Mouse (Mus musculus) macrophage (primary cell): ENCODE results near the gene St8sia2. TPM values are rescaled to one million over a fixed set of nuclear protein-coding genes. Genes with fewer than 3 reads are reported as not detected.

ENCODE experiments used
- H3K27ac ChIP-seq: fragments of 350-480 bp; formaldehyde crosslinking; 2 replicates; pipeline ENCODE4 v1.9.0; 2021
- H3K36me3 ChIP-seq: fragments of 350-480 bp; formaldehyde crosslinking; 2 replicates; pipeline ENCODE4 v1.9.0; 2021; ENCODE audit errors: inconsistent target
- H3K4me3 ChIP-seq: fragments of 350-480 bp; formaldehyde crosslinking; 2 replicates; pipeline ENCODE4 v1.9.0; 2021; ENCODE audit errors: inconsistent target
- H3K79me2 ChIP-seq: fragments of 350-480 bp; formaldehyde crosslinking; 2 replicates; pipeline ENCODE4 v1.9.0; 2021; ENCODE audit errors: inconsistent target
- WGBS: methylation state at CpG from one replicate; pipeline ENCODE4 v1.1.7; 2026; ENCODE audit warnings: inconsistent platforms; ENCODE audit not compliant: missing documents; 5-methylcytosine and 5-hydroxymethylcytosine counted together
- polyA plus RNA-seq: library from polyadenylated mRNA; stranded (reverse); fragments of 250-400 nt; gene quantifications from 3 replicates; pipeline ENCODE4 v1.2.4, GENCODE M21; 2018; ENCODE audit warnings: inconsistent platforms

St8sia2 gene
- polyA plus RNA-seq, 1 experiment from 2014 or later = not detected

DNA sequence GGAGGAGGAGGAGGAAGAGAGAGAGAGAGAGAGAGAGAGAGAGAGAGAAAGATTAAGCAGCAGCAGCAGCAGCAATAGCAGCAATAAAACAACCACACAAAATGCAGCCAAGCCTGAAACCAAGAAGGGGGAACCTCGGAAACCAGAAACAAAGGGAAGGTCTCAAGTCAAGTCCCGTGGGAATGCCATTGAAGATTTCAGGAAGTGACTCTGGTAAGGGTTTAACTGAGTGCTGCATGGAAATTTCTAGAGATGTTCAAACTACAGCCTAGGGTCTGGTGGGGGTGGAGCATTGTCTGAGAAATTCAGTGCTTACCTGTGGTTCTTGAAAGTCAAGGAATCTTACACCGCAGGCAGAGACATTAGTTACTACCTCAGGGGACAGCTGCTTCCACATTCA, 77.4 kb downstream of the St8sia2 start:
- no peaks in the 10 kb centered on the region for H3K36me3 ChIP-seq
- no peaks in the 10 kb centered on the region for H3K79me2 ChIP-seq
- no peak overlapping the region for H3K27ac ChIP-seq
- H3K4me3 ChIP-seq = no peak overlapping the region
- 65% methylated on average over 3 of the region's 3 CpGs for WGBS

DNA sequence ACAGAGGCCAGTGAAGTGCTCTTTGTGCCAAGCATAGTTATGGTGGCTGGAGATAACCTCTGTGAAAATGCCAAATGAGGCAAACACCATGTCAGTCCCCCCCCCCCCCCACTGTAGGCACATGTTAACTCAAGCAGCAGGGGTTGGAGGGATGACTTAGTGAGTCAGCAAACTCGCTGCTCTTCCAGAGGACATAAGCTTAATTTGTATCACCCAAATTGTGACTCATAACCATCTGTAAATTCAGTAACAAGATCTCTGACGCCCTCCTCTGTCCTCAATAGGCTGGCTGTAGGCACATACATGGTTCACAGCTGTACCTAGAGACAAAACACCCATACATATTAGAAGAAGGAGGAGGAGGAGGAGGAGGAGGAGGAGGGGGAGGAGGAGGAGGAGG, 77.8 kb downstream of the St8sia2 start:
- Histone ChIP-seq H3K27ac (no peak overlapping the region), H3K4me3 (no peak overlapping the region), H3K36me3 (no peaks in the 10 kb centered on the region), H3K79me2 (no peaks in the 10 kb centered on the region)
- WGBS = 63% methylated on average over 1 of the region's 2 CpGs

DNA sequence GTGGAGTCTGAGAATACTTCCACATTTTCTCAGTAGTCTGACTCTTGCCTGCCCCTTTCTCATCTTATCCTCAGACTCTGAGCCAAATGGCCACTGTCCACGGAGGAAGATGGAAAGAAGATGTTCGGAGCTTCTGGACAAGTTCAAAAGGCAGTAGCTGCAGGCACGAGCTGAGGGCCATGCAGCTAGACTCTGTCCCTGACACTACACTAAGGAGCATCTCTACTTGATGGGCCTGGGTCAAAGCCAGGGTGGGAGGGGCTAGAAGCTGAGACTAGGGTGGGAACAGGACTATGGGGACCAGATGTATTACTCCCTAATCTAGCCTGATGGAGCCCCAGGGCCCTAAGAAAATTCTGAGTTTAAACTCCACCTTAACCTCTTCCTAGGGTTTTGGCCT, 80.5 kb downstream of the St8sia2 start:
- WGBS = 91% methylated on average over 3 of the region's 3 CpGs
- no peaks in the 10 kb centered on the region for H3K36me3 ChIP-seq

DNA sequence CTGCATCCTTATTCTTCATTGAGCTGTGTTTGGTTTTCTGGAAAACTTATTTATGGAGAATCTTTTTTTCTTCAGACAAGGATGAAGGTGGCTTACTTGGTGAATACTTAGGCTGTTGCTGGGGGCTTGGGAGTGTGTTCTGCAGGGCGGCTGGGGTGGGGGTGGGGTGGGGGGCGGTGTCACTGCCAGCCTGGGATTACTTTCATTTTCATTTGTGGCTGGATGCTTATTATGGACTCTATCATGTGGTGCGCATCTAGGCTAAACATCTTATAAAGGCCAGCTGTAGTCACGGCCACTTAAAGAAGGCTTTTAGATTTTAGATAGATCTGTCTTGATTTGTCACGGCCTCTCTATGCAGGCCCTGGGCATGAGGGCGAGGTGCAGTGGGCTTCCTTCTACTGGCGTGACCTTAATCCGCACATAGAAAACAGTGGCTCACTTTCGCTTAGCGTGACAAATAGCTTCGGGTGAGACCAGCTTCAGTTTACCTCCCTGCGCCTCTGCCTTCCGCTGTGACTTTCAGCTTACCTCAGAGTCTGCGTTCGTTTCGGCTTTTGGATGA, 92.5 kb downstream of the St8sia2 start:
- H3K4me3 ChIP-seq = no peak overlapping the region
- WGBS = 84% methylated on average over 16 of the region's 16 CpGs
- H3K79me2 ChIP-seq = no peaks in the 10 kb centered on the region
- H3K27ac ChIP-seq = no peak overlapping the region
- no peaks in the 10 kb centered on the region for H3K36me3 ChIP-seq

More for the DNA sequence above, 80.5 kb downstream of the St8sia2 start:
- Histone ChIP-seq H3K79me2 (no peaks in the 10 kb centered on the region), H3K4me3 (no peak overlapping the region), H3K27ac (no peak overlapping the region)

DNA sequence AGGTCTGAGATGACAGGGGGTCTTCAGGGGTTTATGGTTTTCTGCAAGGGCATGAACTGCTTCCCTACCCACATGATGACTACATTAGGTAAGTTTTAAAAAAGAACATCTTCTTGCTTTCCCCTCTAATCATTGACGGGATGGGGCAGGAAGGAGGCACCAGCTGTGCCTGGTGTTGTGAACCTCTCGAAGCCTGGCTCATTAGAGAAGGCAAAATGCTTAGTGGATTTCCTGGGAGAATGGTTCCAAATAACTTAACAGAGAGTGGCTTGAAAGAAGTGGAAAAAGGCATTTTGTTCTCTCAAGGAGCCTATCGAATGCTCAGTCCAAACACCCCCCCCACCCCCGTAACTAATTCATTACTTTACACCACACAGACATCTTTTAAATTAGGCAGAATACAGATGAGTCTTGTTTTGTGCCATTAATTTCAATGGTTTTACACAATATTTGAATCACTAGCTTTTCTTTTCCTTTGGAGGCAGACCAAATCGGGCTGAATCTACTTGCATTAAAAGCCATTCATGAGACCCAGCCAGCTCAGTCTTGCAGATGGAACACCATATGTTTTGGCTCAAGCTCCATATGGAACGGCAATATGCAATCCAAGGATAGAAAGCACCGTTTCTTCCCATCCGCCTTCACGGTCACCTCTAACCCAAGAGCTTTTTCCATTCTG, 95.7 kb downstream of the St8sia2 start:
- no peak overlapping the region for H3K4me3 ChIP-seq
- 86% methylated on average over 9 of the region's 9 CpGs for WGBS
- H3K27ac ChIP-seq = no peak overlapping the region
- no peaks in the 10 kb centered on the region for H3K79me2 ChIP-seq
- no peaks in the 10 kb centered on the region for H3K36me3 ChIP-seq

DNA sequence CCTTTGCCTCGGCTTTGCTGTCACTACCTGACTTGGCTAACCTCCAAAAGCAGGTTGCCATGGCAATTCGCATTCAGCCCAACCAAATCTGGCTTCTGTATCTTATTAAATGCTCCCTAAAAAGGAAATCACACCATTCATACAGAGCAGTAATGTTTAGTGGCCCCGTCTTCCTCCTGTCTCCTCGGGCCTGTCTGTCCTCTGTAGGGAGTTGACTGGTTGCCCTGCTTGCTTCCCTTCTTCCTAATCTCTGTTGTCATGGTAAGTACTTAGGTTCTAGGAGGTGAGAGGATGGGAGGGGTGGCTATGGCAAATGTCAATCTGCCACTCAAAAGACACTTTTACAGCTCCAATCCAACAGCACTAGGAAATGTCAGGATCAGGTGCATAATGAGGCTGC, 101.6 kb downstream of the St8sia2 start:
- H3K79me2 ChIP-seq = no peaks in the 10 kb centered on the region
- H3K4me3 ChIP-seq = no peak overlapping the region
- WGBS = 62% methylated on average over 4 of the region's 4 CpGs
- H3K27ac ChIP-seq = no peak overlapping the region
- H3K36me3 ChIP-seq = no peaks in the 10 kb centered on the region

DNA sequence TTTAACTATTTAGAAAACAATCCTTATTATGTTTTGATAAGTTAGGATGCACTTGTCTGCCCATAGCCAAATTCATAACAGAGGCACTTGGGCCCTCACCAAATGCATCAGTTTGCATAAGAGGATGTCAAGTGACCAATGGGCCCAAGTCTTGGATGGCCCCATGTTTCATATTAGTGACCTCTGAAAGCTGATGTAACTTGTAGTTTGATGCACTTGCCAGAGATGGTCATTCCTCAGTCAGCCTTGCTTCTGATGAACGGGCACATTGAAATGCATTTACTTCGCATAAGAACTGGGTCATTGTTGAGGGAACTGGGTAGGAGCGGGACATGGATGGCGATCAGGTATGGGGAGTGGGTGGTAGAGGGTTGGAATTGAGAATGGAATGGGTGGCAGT, 102.6 kb downstream of the St8sia2 start:
- H3K27ac ChIP-seq = no peak overlapping the region
- H3K4me3 ChIP-seq = no peak overlapping the region
- H3K79me2 ChIP-seq = no peaks in the 10 kb centered on the region
- H3K36me3 ChIP-seq = no peaks in the 10 kb centered on the region
- 98% methylated on average over 4 of the region's 4 CpGs for WGBS

DNA sequence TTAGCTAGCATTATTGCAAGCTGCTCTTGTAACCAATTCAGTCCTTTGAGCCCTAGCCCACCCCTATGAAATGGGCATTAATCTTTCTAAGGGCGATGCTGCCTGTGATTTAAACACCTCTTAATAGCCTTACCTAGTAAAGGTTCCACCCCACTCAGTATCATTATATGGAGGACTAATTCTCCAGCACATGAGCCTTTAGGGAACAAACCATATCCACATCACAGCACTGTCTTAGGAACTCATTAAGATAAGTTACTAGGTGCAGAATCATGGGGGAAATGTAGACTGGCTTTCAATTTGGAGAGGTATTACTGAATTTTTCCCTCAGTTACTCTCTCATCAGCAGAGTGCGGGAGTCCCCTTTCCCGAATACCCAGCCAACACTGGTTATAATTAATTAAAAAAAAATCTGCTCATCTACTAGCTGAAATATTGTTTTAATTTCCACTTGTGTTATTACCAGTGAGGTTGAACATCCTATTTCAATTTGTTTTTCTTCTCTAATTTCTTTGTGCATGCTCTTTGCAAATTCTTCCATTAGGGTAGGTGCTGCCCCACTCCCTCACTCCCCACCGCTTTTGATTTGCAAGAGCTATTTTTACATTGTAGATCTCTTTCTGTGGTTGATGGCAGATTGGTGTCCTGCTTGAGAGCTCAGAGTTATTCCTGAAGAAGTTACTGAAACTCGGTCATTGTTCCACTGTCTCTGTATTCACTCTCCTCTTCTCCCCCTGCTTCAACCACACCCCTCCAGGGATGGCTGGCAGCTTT, 103.9 kb downstream of the St8sia2 start:
- Histone ChIP-seq H3K4me3 (no peak overlapping the region), H3K27ac (no peak overlapping the region), H3K36me3 (no peaks in the 10 kb centered on the region), H3K79me2 (no peaks in the 10 kb centered on the region)
- WGBS = 91% methylated on average over 5 of the region's 5 CpGs

DNA sequence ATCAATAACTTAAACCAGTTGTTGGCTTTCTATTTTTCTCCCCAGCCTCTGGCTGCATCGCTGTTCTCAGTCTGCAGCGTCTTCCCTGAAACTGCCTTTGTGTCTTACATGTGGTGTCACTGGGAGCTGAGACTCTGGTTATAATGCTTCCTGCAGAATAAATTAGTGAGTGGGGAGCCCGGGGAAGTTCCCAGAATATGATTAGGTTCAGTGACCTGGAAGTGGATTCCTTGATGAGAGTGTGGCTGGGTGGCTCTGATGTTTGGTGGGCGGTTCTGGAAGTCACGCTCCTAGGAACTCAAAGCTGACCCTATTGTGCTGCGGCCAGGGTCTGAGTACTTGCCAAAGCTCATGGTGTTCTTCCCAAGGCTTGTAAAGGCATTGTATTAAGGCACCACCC, 119.0 kb downstream of the St8sia2 start:
- Histone ChIP-seq H3K79me2 (no peaks in the 10 kb centered on the region), H3K4me3 (no peak overlapping the region), H3K27ac (no peak overlapping the region), H3K36me3 (no peaks in the 10 kb centered on the region)
- WGBS = 86% methylated on average over 6 of the region's 6 CpGs

DNA sequence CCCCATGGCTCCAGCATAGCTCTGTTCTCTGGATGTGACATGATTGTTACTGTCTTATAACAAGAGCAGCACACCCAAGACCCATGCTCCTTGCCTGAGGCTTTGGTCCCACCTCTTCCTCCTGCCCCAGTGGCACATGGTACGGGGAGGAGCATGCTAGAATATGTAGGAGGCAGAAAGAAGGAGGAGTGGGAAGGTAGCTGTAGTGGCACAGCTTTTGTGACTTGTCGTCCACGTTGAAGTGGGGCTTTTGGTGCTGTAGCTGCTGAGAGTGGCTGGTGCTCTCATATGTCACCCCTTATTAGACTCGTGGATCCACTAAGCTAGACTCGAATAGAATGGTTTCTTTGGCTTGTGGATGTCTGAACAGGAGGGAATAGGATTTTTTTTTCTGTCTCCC, 121.7 kb downstream of the St8sia2 start:
- WGBS = 85% methylated on average over 5 of the region's 5 CpGs
- Histone ChIP-seq H3K79me2 (no peaks in the 10 kb centered on the region), H3K27ac (no peak overlapping the region), H3K4me3 (no peak overlapping the region), H3K36me3 (no peaks in the 10 kb centered on the region)

DNA sequence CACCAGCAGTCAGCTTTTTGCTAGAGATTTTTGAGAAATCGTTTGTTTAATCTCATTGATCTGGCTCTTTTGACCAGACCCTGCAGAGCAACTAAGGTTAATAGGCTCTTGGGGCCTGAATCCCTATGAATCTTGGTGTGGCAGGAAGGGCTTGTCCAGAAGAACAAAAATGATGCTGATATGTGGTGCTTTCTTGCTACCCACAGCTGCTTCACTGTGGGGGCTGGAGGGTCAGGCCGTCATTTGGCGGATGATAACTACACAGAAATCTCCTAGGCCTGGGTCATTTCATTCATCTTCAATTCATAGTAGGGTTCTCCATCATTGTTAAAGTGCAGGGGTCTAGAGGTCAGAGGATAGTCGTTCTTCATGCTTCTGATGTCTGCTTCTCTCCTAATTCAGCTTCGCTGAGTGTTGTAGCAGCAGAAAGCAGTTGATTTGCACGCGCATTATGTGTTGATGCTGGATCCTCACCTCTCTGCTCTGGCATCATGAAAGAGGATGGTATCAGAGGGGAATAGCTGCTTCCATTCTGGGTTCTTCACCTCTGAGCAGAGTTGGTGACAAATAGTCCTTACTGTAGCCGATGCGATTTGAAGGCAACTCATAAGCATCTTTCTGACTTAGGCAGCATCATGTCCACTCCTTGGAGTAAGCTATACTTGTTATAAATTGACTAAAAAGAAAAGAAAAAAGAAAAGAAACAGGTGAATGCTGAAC, 122.4 kb downstream of the St8sia2 start:
- Histone ChIP-seq H3K4me3 (no peak overlapping the region), H3K79me2 (no peaks in the 10 kb centered on the region), H3K27ac (no peak overlapping the region), H3K36me3 (no peaks in the 10 kb centered on the region)
- 94% methylated on average over 9 of the region's 9 CpGs for WGBS

DNA sequence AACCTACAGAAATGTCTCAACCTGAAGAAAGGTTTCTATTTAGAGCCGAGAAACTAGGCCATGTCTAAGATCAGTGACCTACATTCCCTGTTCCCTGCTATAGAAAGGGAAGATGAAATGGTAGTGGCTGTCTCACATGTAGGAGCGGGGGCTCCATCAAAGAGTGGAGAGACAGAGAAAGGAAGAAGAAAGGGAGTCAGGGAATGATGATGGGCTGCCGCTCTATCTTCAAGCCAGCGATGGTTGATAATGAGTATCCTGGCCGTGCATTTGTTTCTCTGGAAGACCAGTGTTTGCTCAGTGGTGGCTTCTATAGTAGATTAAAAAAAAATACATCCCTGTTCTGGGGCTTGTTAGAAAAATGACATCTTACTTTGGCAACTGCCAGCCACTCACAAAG, 123.0 kb downstream of the St8sia2 start:
- 90% methylated on average over 5 of the region's 5 CpGs for WGBS
- H3K36me3 ChIP-seq = no peaks in the 10 kb centered on the region
- no peak overlapping the region for H3K27ac ChIP-seq
- no peaks in the 10 kb centered on the region for H3K79me2 ChIP-seq
- no peak overlapping the region for H3K4me3 ChIP-seq
